Mouse (Mus musculus) ES-Bruce4 (cell line): ENCODE results near the gene Zfp574. TPM values are rescaled to one million over a fixed set of nuclear protein-coding genes. Genes with fewer than 3 reads are reported as not detected.

Source experiments
- H3K27ac ChIP-seq: 2 replicates; pipeline ENCODE4 v1.5.1; 2012; ENCODE audit warnings: low read length, inconsistent platforms; ENCODE audit not compliant: insufficient read depth
- H3K27me3 ChIP-seq: 2 replicates; pipeline ENCODE4 v1.6.1; 2012; ENCODE audit warnings: mild to moderate bottlenecking, low read length, inconsistent platforms; ENCODE audit not compliant: control insufficient read depth, poor library complexity, insufficient read depth, severe bottlenecking
- H3K36me3 ChIP-seq: 2 replicates; pipeline ENCODE4 v1.6.1; 2012; ENCODE audit warnings: inconsistent platforms, mild to moderate bottlenecking, low read length, moderate library complexity; ENCODE audit not compliant: control insufficient read depth, poor library complexity, insufficient read depth, severe bottlenecking
- H3K4me1 ChIP-seq: one replicate; pipeline ENCODE4 v1.8.1; 2011; ENCODE audit warnings: low read length; ENCODE audit not compliant: control insufficient read depth, insufficient read depth
- H3K4me3 ChIP-seq: 2 replicates; pipeline ENCODE4 v1.5.1; 2011; ENCODE audit warnings: low read depth, mild to moderate bottlenecking, low read length
- H3K9ac ChIP-seq: 2 replicates; pipeline ENCODE4 v1.6.1; 2012; ENCODE audit warnings: low read depth, mild to moderate bottlenecking, inconsistent platforms; ENCODE audit not compliant: poor library complexity, severe bottlenecking
- H3K9me3 ChIP-seq: replicated peaks from 2 replicates; pipeline ENCODE4 v1.6.1; 2012; ENCODE audit warnings: mild to moderate bottlenecking, low read length, inconsistent platforms; ENCODE audit not compliant: control insufficient read depth, poor library complexity, insufficient read depth, severe bottlenecking
- CTCF ChIP-seq: IDR thresholded peaks from one replicate; pipeline ENCODE4 v1.8.1; 2011; ENCODE audit warnings: low read depth, low read length
- EP300 ChIP-seq: IDR thresholded peaks from 2 replicates; pipeline ENCODE4 v1.6.1; 2011; ENCODE audit warnings: low read depth, low read length; ENCODE audit not compliant: insufficient read depth
- POLR2A ChIP-seq: IDR thresholded peaks from one replicate; pipeline ENCODE4 v1.8.1; 2011; ENCODE audit warnings: low read length; ENCODE audit not compliant: insufficient read depth
- polyA plus RNA-seq: library from polyadenylated mRNA; stranded (reverse); fragments of >200 nt; gene quantifications from 2 replicates; pipeline ENCODE4 v1.2.4, GENCODE M21; 2011; ENCODE audit warnings: low read depth; ENCODE audit not compliant: missing spikeins, insufficient read depth, insufficient read length

The Zfp574 gene
- polyA plus RNA-seq, 1 experiment, result 13.5 TPM

GRCm38 (mm10) chr7:25125716-25126281 is 53.4 kb downstream of the Zfp574 start:
- Histone ChIP-seq H3K4me1 (no peaks in the 10 kb centered on the region), H3K27ac (no peak overlapping the region), H3K27me3 (no peaks in the 10 kb centered on the region), H3K4me3 (no peak overlapping the region), H3K9ac (no peak overlapping the region), H3K36me3 (no peaks in the 10 kb centered on the region), H3K9me3 (no peaks in the 10 kb centered on the region)
- TF ChIP-seq CTCF, result no peak
- no peak for TF ChIP-seq EP300
- no peak for TF ChIP-seq POLR2A

GRCm38 (mm10) chr7:25127971-25128370 is 55.6 kb downstream of the Zfp574 start:
- no peaks in the 10 kb centered on the region for H3K9me3 ChIP-seq
- H3K9ac ChIP-seq, result no peak overlapping the region
- TF ChIP-seq POLR2A (no peak), CTCF (no peak), EP300 (no peak)

GRCm38 (mm10) chr7:25129390-25129979 is 57.1 kb downstream of the Zfp574 start:
- no peaks in the 10 kb centered on the region for H3K4me1 ChIP-seq
- no peak overlapping the region for H3K27ac ChIP-seq
- no peak overlapping the region for H3K9ac ChIP-seq
- H3K27me3 ChIP-seq, result no peaks in the 10 kb centered on the region
- H3K36me3 ChIP-seq, result no peaks in the 10 kb centered on the region
- no peak overlapping the region for H3K4me3 ChIP-seq
- TF ChIP-seq CTCF (no peak), EP300 (no peak), POLR2A (no peak)
- H3K9me3 ChIP-seq, result no peaks in the 10 kb centered on the region

More at GRCm38 (mm10) chr7:25127971-25128370, 55.6 kb downstream of the Zfp574 start:
- H3K36me3 ChIP-seq, result no peaks in the 10 kb centered on the region
- no peak overlapping the region for H3K27ac ChIP-seq
- no peaks in the 10 kb centered on the region for H3K27me3 ChIP-seq
- no peak overlapping the region for H3K4me3 ChIP-seq
- no peaks in the 10 kb centered on the region for H3K4me1 ChIP-seq

- Histone ChIP-seq H3K9me3 (no peaks in the 10 kb centered on the region; the same call in 1 of the 2 replicates), H3K27me3 (no peaks in the 10 kb centered on the region), H3K36me3 (no peaks in the 10 kb centered on the region), H3K27ac (no peak overlapping the region), H3K4me1 (no peaks in the 10 kb centered on the region), H3K9ac (no peak overlapping the region), H3K4me3 (no peak overlapping the region)
- TF ChIP-seq CTCF, result no peak
- no peak for TF ChIP-seq POLR2A
- no peak for TF ChIP-seq EP300
Measured at GRCm38 (mm10) chr7:25130565-25130964, 58.2 kb downstream of the Zfp574 start.

GRCm38 (mm10) chr7:25131247-25131646 is 58.9 kb downstream of the Zfp574 start:
- Histone ChIP-seq H3K27ac (no peak overlapping the region), H3K36me3 (no peaks in the 10 kb centered on the region), H3K27me3 (no peaks in the 10 kb centered on the region), H3K9ac (no peak overlapping the region), H3K4me1 (no peaks in the 10 kb centered on the region), H3K4me3 (no peak overlapping the region), H3K9me3 (no peaks in the 10 kb centered on the region; the same call in 1 of the 2 replicates)
- TF ChIP-seq POLR2A (no peak), CTCF (no peak), EP300 (no peak)

GRCm38 (mm10) chr7:25132318-25132960 is 60.1 kb downstream of the Zfp574 start:
- H3K36me3 ChIP-seq, result no peaks in the 10 kb centered on the region
- H3K9me3 ChIP-seq, result no peaks in the 10 kb centered on the region; the same call in 1 of the 2 replicates
- H3K27me3 ChIP-seq, result no peaks in the 10 kb centered on the region
- 0 out of 2 replicates have a peak overlapping the region, but pooled peaks have one; percentile 9 for H3K4me3 ChIP-seq
- no peak for TF ChIP-seq EP300
- H3K4me1 ChIP-seq, result no peaks in the 10 kb centered on the region
- H3K9ac ChIP-seq, result no peak overlapping the region
- no peak overlapping the region for H3K27ac ChIP-seq

Other genes with a start within 250 kb of the Zfp574 start
- gene Gm9844, start 210.4 kb upstream of the Zfp574 start, polyA plus RNA-seq, result 21.9 and 24.9 TPM in 2 replicates
- not detected in 2 replicates for gene Lypd4, start 202.6 kb upstream of the Zfp574 start, polyA plus RNA-seq
- gene Dmrtc2, start 202.5 kb upstream of the Zfp574 start, polyA plus RNA-seq, result 0.75 and 1.1 TPM in 2 replicates
- 2,100 and 2,446 TPM in 2 replicates for gene Rps19, start 188.2 kb upstream of the Zfp574 start, polyA plus RNA-seq
- gene Cd79a, start 175.2 kb upstream of the Zfp574 start, polyA plus RNA-seq, result 2.8 and 2.9 TPM in 2 replicates
- gene Arhgef1, start 169.7 kb upstream of the Zfp574 start, polyA plus RNA-seq, result 90.5 and 108 TPM in 2 replicates
- gene Gm4881, start 128.1 kb upstream of the Zfp574 start, polyA plus RNA-seq, result not detected in 2 replicates
- 84.4 and 97.6 TPM in 2 replicates for gene Rabac1, start 99.8 kb upstream of the Zfp574 start, polyA plus RNA-seq
- gene Atp1a3, start 66.6 kb upstream of the Zfp574 start, polyA plus RNA-seq, result 7.0 and 9.4 TPM in 2 replicates
- 31.5 and 40.0 TPM in 2 replicates for gene Grik5, start 221 bp upstream of the Zfp574 start, polyA plus RNA-seq
- gene Pou2f2, start 107.2 kb downstream of the Zfp574 start, polyA plus RNA-seq, result 1.8 and 2.1 TPM in 2 replicates
- gene Dedd2, start 148.0 kb downstream of the Zfp574 start, polyA plus RNA-seq, result 9.6 and 10.2 TPM in 2 replicates
- gene Zfp526, start 148.9 kb downstream of the Zfp574 start, polyA plus RNA-seq, result 6.5 and 7.2 TPM in 2 replicates
- 77.3 and 84.3 TPM in 2 replicates for gene Gsk3a, start 165.3 kb downstream of the Zfp574 start, polyA plus RNA-seq
- gene Erf, start 178.2 kb downstream of the Zfp574 start, polyA plus RNA-seq, result 61.8 and 63.8 TPM in 2 replicates
- 128 and 141 TPM in 2 replicates for gene Cic, start 195.1 kb downstream of the Zfp574 start, polyA plus RNA-seq
- 47.8 and 55.6 TPM in 2 replicates for gene Pafah1b3, start 225.4 kb downstream of the Zfp574 start, polyA plus RNA-seq
- 1.3 and 1.6 TPM in 2 replicates for gene Prr19, start 228.8 kb downstream of the Zfp574 start, polyA plus RNA-seq
- gene Tmem145, start 233.5 kb downstream of the Zfp574 start, polyA plus RNA-seq, result 2.0 and 2.5 TPM in 2 replicates
- 22.2 and 25.7 TPM in 2 replicates for gene Megf8, start 244.6 kb downstream of the Zfp574 start, polyA plus RNA-seq